Mouse (Mus musculus): ENCODE results near the gene Sdccag8.

GRCm38 (mm10) chr1:176970635-176971478 lies 156.4 kb downstream of the Sdccag8 start:
- TF ChIP-seq POLR2A (IDR thresholded peaks at IDR 0.05; ENCODE audit: extremely low read depth, insufficient read depth, low read length) (no peak), CTCF (IDR thresholded peaks at IDR 0.05; ENCODE audit: low read depth, low read length) (no peak)

Measured in liver, adult 2 months (tissue).